Mouse (Mus musculus) ovary, postnatal 14 days (tissue): ENCODE measurements around the gene Cfap20.
"Not testable (repeated sequence)": the region's sequence is repeated elsewhere in the genome, so short reads cannot be mapped to it uniquely, and the experiment has no call there.

Source experiments
- DNase-seq: peaks from one replicate; pipeline ENCODE4 v3.0.0; 2022; ENCODE audit warnings: low spot score

The Cfap20 gene

DNA sequence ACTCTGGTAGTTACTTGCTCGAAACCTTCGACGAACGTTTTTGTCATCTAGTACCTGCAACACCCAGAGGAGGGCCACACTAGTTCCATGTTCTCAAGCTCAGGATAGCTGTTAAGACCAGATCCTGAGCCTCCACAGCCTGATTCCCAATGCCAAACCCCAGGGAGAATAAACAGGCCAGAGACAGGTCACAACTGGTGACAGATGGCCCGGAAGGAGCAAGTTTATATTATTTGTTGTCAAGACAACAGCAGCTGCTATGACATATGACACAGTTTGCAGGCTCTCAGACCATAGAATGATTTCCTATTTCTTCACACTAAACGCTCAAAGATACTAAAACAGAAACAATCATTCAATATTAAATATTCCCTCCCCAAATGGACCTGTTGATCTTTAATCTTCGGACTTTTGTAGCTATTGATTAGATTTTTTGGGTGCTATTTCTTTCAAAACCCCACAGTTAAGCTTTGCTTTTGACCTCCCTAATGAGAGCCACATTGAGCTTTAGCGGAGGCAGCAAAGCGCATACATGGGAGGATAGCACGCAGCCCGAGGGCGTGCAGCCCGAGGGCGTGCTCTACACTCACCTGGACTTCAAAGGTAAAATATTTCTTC lies 12.4 kb downstream of the Cfap20 start:
- DNase-seq: no peak

GRCm38 (mm10) chr8:95411309-95411972 lies 23.2 kb downstream of the Cfap20 start:
- DNase-seq: no peak

DNA sequence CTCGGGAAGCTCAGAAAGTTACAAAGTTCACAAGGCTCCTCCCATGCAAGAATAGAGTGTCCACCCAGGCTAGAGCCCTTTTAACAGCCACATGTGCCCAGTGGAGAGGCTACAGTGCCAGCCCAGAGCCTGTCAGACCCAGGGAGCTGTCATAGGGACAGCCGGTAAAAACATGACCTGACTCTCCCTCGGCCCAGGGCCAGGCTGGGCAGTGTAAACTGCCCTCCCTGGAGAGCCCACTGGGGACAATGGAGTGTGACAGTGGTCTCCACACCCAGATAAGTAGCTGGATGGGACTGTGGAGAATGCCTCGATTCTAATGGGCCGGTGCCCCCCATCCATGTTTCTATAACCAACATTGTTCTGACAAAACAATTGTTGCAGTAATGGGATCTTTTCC lies 25.2 kb downstream of the Cfap20 start:
- DNase-seq: no peak

DNA sequence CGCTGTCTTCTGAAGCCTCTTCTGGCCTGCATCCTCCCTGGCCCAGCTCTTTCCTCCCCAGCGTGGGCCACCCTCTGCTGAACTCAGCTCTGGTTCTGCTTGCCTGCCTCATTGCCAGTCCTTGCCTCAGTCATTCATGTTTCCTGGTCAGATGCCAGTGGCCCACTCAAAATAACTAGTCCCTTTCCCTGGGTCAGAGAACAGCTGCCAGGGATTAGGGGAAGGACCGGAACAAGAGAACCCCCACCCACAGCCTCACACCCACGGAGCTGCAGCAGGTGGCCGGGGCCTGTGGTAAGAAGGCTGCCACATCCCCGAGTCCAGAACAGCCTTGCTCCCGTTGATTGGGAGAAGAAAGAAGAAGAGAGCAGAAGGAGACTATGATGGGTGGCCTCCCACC lies 33.6 kb downstream of the Cfap20 start:
- DNase-seq: no peak

DNA sequence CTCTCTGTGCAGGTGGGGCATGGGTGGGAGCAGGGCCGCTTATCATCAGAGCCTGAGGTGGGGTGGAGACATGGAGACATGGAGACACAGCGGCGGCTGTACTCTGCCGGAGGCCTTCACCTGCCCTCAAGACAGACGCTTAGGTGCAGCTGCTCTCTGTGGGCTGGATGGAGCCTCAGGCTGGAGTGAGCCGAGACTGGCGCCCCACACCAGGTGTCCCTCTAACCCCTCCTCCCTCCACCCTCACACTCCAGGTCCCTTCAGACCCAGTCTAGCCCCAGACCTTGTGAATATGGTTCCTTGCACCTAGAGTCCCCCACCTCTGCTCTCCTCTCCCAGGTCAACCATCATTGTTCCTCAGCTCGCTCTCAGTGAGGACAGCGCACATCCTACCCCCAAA lies 35.5 kb downstream of the Cfap20 start:
- DNase-seq: no peak

DNA sequence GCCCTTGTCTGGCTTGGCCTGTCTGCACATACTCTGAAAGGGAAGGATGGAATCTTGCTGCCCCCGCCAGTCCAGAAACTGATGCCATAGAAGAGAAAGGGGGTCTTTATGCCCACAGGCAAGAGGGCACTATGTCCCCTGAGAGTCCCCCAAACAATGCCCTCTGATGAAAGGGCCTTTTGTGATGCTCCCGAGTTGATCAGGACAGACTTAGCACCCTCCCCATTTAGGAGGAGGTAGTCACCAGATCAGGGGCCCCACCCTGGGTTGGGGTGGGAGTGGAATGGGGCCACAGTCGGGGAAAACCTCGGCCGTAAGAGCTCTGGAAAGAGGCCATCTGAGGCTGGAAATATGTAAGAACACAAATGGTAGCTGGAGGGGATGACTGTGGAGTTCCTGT lies 37.5 kb downstream of the Cfap20 start:
- DNase-seq: no peak

- DNase-seq: no peak
Observed at GRCm38 (mm10) chr8:95396752-95397151, 37.9 kb downstream of the Cfap20 start.

DNA sequence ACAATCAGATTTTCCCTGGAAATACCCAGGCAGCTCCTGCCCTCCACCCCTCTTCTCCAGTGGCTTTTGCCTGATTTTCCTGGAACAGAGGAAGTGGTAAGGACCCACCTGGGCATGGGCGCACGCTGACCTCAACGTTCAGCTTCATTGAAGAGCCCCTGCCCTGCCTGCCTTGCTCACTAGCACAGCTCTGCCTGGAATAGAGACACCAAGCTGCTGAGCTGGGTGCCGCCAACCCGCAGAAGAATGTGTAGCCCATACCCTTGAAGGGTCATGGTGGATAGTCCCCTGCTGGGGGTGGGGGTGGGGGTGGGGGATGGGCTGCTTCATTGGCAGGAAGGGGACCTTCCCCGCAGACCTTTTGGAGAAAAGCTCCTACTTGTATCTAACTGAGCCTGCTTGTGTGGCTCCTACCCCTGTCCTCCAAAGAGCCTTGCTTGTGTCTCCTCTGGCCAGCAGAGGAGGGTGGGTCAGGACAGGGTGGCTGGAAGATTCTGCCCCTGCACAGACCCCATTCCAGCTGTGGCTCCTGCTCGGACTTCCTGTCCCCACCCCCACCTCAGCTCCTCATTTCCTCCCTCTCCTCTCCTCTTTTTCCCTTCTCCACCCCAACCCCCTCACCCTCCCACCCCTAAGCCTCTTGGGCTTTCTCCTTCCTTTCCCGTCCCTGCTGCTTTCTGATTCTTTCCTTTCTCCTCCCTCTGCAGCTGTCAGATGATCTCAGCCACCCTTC lies 39.3 kb downstream of the Cfap20 start:
- no peak for DNase-seq

GRCm38 (mm10) chr8:95392604-95393003 lies 42.1 kb downstream of the Cfap20 start:
- DNase-seq: no peak

DNA sequence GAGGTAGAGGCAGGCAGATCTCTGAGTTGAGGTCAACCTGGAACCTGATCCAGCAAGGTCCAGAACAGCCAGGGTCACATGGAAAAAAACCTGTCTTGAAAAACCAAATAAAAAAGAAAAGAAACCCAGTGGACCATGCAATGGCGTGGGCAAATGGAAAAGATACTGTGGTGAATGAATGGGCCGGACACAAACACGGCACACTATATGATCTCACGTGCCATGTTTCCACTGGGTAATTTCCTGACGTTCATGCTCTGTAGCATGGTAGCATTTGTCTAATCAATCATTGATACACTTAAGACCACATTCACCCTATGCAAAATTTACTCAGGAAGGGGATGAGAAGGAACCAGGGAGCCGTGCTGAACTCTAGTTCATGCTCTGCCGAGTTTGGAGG lies 43.6 kb downstream of the Cfap20 start:
- DNase-seq: no peak

DNA sequence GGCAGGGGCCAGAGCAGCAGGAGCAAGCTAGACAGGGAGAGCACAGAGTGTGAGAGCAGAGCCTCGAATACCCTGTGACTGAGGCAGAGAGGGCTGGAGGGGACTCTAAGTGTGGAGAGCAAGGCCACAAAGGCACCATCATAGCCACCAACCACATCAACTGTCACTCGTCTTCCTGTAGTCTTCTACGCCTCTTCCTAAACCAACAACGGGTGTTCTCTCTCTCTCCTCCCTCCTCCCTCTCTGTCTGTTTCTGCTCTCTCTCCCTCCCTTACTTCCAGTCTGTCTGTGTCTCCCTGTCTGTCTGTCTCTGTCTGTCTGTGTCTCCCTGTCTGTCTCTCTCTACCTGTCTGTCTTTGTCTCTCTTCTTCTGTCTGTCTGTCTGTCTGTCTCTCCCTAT lies 44.4 kb downstream of the Cfap20 start:
- DNase-seq: no peak

DNA sequence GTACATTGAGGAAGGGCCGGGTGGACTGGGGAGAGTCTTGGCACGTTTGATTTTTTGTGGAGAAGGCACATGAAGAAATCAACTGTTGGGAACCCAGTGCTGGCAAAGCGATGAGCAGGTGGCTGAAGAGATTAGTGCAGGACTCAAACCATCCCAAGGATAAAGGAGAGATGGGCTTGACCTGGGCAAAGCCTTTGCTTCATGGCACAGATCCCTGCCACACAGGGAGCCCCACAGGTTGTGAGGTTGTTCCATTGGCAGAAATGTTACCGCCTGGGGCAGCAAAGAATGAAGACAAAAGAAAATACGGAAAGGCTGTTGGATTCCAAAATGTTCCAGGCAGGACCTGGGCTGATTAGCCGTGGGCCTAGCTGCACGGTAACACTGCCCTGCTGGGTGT lies 46.7 kb downstream of the Cfap20 start:
- DNase-seq: no peak

- no peak for DNase-seq
Observed at GRCm38 (mm10) chr8:95387221-95387620, 47.4 kb downstream of the Cfap20 start.

- DNase-seq: no peak
Observed at GRCm38 (mm10) chr8:95386037-95386436, 48.6 kb downstream of the Cfap20 start.

GRCm38 (mm10) chr8:95384501-95384900 lies 50.2 kb downstream of the Cfap20 start:
- no peak for DNase-seq

DNA sequence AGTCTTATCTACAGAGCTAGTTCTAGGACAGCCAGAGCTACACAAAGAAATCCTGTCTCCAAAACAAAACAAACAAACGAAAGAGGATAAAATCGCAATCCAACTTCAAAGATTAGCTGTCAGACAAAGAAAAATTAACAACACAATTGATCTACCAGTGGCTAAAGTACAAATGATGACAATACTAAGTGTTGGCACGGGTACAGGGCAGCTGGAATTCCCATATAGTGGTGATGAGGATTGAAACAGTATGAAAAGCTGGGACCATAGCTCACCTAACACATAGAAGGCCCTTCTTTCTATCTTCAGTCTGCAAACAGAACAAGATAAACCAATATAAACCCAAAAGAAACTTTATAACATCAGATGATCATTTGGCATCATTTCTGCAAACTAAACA lies 53.1 kb downstream of the Cfap20 start:
- DNase-seq: no peak

DNA sequence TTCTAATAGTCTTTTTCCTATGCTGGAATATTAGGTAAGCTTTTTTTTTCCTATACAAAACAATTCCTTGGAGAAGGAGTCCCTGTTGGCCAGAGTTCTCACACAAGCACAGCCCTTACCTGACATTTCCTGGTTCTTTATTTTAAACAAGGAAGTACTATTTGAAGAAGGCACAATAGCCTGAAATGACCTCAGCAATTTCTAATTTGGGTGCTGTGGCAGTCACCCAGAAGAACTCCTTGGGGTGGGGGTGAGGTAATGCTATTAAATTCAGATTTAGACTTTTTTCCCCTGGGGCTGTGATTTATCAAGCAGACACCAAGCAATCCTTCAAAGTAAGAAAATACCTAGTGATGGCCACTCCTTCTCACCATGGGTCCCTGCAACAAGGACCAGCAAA lies 53.7 kb downstream of the Cfap20 start:
- DNase-seq: no peak

GRCm38 (mm10) chr8:95378928-95379327 lies 55.7 kb downstream of the Cfap20 start:
- DNase-seq: not testable (repeated sequence)

DNA sequence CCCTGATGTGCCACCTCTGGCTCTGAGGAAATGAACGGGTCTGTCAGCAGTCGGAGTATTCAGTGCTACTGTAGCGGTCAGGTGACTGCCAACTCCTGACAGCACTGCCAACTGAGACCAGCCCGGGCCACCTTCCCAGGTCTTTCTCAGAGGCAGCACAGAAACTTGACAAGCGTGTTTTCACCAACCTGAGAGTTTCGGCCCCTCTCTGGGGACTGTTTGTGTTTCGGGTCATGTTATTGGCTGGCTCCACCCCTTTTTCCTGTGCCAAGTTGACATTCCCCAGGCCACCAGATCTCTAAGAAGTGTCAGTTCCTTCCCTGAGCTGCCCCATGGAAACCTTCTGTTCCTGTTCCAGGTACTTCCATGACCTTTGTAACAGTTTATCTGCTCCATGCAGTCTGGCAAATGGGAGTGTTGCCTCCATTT lies 56.8 kb downstream of the Cfap20 start:
- no peak for DNase-seq

GRCm38 (mm10) chr8:95377101-95377500 lies 57.6 kb downstream of the Cfap20 start:
- DNase-seq: no peak

DNA sequence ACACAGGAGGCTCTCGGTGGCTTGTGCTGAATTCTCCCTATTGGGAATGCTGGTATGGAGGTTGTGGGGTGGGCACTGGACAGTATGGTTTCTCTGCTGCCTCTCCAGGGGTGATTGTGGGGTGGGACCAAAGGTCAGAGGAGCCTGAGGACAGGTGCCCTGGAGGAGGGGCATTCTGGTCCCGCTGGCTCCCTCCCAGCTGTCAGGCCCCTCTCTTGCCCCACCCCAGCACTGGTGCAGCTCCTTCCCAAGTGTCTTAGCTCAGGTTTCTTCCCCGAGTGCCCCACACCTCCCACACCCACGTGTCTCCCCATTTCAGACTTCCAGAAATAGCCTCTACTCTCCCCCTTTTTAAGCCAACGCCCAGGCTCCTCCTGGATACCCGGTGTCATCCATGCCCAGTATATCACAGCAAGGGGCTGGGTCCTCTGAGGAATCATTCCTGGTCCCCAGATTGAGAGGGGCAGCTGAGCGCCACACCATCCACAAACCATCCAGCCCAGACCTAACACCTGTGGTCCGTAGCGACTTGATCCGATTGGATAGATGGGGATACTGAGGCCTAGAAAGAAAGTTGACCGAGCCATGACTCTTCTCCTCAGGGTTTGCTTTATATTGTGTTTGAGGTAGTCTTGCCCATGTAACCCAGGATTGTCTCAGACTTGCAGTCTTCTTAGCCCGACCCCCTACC lies 58.2 kb downstream of the Cfap20 start:
- no peak for DNase-seq

GRCm38 (mm10) chr8:95375374-95375930 lies 59.2 kb downstream of the Cfap20 start:
- DNase-seq: no peak
